Mouse (Mus musculus): ENCODE measurements around the gene Axin2. TPM values are rescaled to one million over a fixed set of nuclear protein-coding genes. Genes with fewer than 3 reads are reported as not detected.
A peak's percentile ranks its signal among the peaks of the same experiment; 100 is the strongest.

The Axin2 gene
- total and polyA plus RNA-seq, 3 experiments = 14.2 to 29.9 (median 16.6) TPM

GRCm38 (mm10) chr11:108925202-108925601 is 5.1 kb downstream of the Axin2 start (continued):
- TF ChIP-seq IRF4 (IDR thresholded peaks at IDR 0.05; ENCODE audit: low read depth, low read length) (peak; percentile 74; the same call in 1 of the 2 replicates), RCOR1 (conservative IDR thresholded peaks at IDR 0.05; ENCODE audit: low read depth, low read length) (no peak), RAD21 (IDR thresholded peaks at IDR 0.05; ENCODE audit: low read depth, low read length) (peak; percentile 92), POLR2A (IDR thresholded peaks at IDR 0.05; ENCODE audit: low read depth, low read length) (no peak), HCFC1 (IDR thresholded peaks at IDR 0.05; ENCODE audit: low read depth, low read length) (peak; percentile 35; the same call in 1 of the 2 replicates), GABPA (IDR thresholded peaks at IDR 0.05; ENCODE audit: insufficient replicate concordance, low read depth, low read length) (no peak)

GRCm38 (mm10) chr11:108925826-108926225 is 5.7 kb downstream of the Axin2 start:
- H3K9ac ChIP-seq (ENCODE audit: insufficient read depth, low read depth) = no peak overlapping the region

GRCm38 (mm10) chr11:108926345-108927092 is 6.4 kb downstream of the Axin2 start:
- Histone ChIP-seq H3K36me3 (replicated peaks in 1 of 2; ENCODE audit: control insufficient read depth in 1 of 2, insufficient read depth in 1 of 2, low read length in 1 of 2) (peaks cover 4 to 71% of the 10 kb centered on the region in 2 experiments), H3K4me3 (replicated peaks in 1 of 3; ENCODE audit: low read depth in 2 of 3, low read length in 2 of 3, poor library complexity in 1 of 3) (no peak overlapping the region), H3K79me2 (replicated peaks; ENCODE audit: control insufficient read depth, extremely low read depth, insufficient read depth, poor library complexity, severe bottlenecking) (peaks cover 21% of the 10 kb centered on the region), H3K4me2 (ENCODE audit: insufficient read depth, low read depth, poor library complexity, severe bottlenecking) (no peak overlapping the region), H3K9ac (ENCODE audit: insufficient read depth, low read depth) (no peak overlapping the region), H3K27ac (ENCODE audit: insufficient read depth, low read depth) (no peak overlapping the region), H3K27me3 (replicated peaks) (no peaks in the 10 kb centered on the region), H3K9me3 (replicated peaks; ENCODE audit: low read length) (no peaks in the 10 kb centered on the region), H3K4me1 (ENCODE audit: control insufficient read depth in 1 of 2, insufficient read depth in 2 of 2) (peaks cover 33 to 80% of the 10 kb centered on the region in 2 experiments)
- dilution Hi-C loops (cut with MboI; ENCODE audit: extremely low pct_ligation_motif_present, extremely low pct_unique_long_range_greater_than_20kb, low sequenced_read_pairs) = no loop called here
- TF ChIP-seq NRF1 (IDR thresholded peaks at IDR 0.05; ENCODE audit: low read depth, low read length) (no peak), BHLHE40 (IDR thresholded peaks at IDR 0.05; ENCODE audit: low read depth, low read length) (no peak), CHD2 (IDR thresholded peaks at IDR 0.05; ENCODE audit: low read length) (no peak), TCF12 (IDR thresholded peaks at IDR 0.05; ENCODE audit: low read depth, low read length) (no peak), ZKSCAN1 (IDR thresholded peaks at IDR 0.05; ENCODE audit: borderline replicate concordance, low read depth, low read length) (no peak), POLR2A (IDR thresholded peaks at IDR 0.05; ENCODE audit: low read depth, low read length) (no peak), GABPA (IDR thresholded peaks at IDR 0.05; ENCODE audit: insufficient replicate concordance, low read depth, low read length) (no peak), JUN (IDR thresholded peaks at IDR 0.05; ENCODE audit: insufficient read depth, low read depth, low read length) (no peak), MAFK (IDR thresholded peaks at IDR 0.05; ENCODE audit: insufficient replicate concordance, low read length) (no peak), MEF2A (IDR thresholded peaks at IDR 0.05; ENCODE audit: borderline replicate concordance, low read depth, low read length) (no peak), POLR2AphosphoS2 (IDR thresholded peaks at IDR 0.05; ENCODE audit: low read depth, low read length) (no peak)
- no peak for DNase-seq (ENCODE audit: extremely low read depth)
- in situ Hi-C loops (cut with MboI; ENCODE audit: low pct_ligation_motif_present, low pct_unique_long_range_greater_than_20kb, low sequenced_read_pairs) = loop anchor here (10.0 kb wide), 1 partner anchor 472 kb away; no protein-coding TSS in a partner anchor

More at GRCm38 (mm10) chr11:108925826-108926225, 5.7 kb downstream of the Axin2 start:
- no peak for DNase-seq (ENCODE audit: extremely low read depth)
- Histone ChIP-seq H3K9me3 (replicated peaks; ENCODE audit: low read length) (no peaks in the 10 kb centered on the region), H3K4me3 (replicated peaks in 1 of 3; ENCODE audit: low read depth in 2 of 3, low read length in 2 of 3, poor library complexity in 1 of 3) (peak overlapping the region in 1 of 3 experiments; percentile 28), H3K79me2 (replicated peaks; ENCODE audit: control insufficient read depth, extremely low read depth, insufficient read depth, poor library complexity, severe bottlenecking) (peaks cover 22% of the 10 kb centered on the region), H3K4me1 (ENCODE audit: control insufficient read depth in 1 of 2, insufficient read depth in 2 of 2) (peaks cover 33 to 73% of the 10 kb centered on the region in 2 experiments), H3K36me3 (replicated peaks in 1 of 2; ENCODE audit: control insufficient read depth in 1 of 2, insufficient read depth in 1 of 2, low read length in 1 of 2) (peaks cover 0 to 64% of the 10 kb centered on the region in 2 experiments), H3K27me3 (replicated peaks) (no peaks in the 10 kb centered on the region), H3K4me2 (ENCODE audit: insufficient read depth, low read depth, poor library complexity, severe bottlenecking) (no peak overlapping the region), H3K27ac (ENCODE audit: insufficient read depth, low read depth) (no peak overlapping the region)
- dilution Hi-C loops (cut with MboI; ENCODE audit: extremely low pct_ligation_motif_present, extremely low pct_unique_long_range_greater_than_20kb, low sequenced_read_pairs) (no loop called here), in situ Hi-C loops (cut with MboI; ENCODE audit: low pct_ligation_motif_present, low pct_unique_long_range_greater_than_20kb, low sequenced_read_pairs) (loop anchor here (10.0 kb wide), 1 partner anchor 471 kb away; no protein-coding TSS in a partner anchor)
- TF ChIP-seq MAX (IDR thresholded peaks at IDR 0.05; ENCODE audit: low read length) (no peak), TBP (conservative IDR thresholded peaks at IDR 0.05; ENCODE audit: low read depth, low read length) (no peak), CHD2 (IDR thresholded peaks at IDR 0.05; ENCODE audit: low read length) (no peak), MAFK (IDR thresholded peaks at IDR 0.05; ENCODE audit: insufficient replicate concordance, low read length) (no peak), MEF2A (IDR thresholded peaks at IDR 0.05; ENCODE audit: borderline replicate concordance, low read depth, low read length) (no peak), CHD1 (IDR thresholded peaks at IDR 0.05; ENCODE audit: low read depth, low read length) (no peak), RAD21 (IDR thresholded peaks at IDR 0.05; ENCODE audit: low read depth, low read length) (no peak), MXI1 (IDR thresholded peaks at IDR 0.05; ENCODE audit: low read depth, low read length) (no peak), IRF4 (IDR thresholded peaks at IDR 0.05; ENCODE audit: low read depth, low read length) (no peak), UBTF (IDR thresholded peaks at IDR 0.05; ENCODE audit: low read depth, low read length) (no peak), GABPA (IDR thresholded peaks at IDR 0.05; ENCODE audit: insufficient replicate concordance, low read depth, low read length) (no peak), RCOR1 (conservative IDR thresholded peaks at IDR 0.05; ENCODE audit: low read depth, low read length) (no peak), NELFE (IDR thresholded peaks at IDR 0.05; ENCODE audit: low read depth, low read length) (no peak), USF1 (IDR thresholded peaks at IDR 0.05; ENCODE audit: low read depth, low read length) (no peak), ETS1 (conservative IDR thresholded peaks at IDR 0.05; ENCODE audit: low read depth, low read length) (no peak), HCFC1 (IDR thresholded peaks at IDR 0.05; ENCODE audit: low read depth, low read length) (no peak), ZMIZ1 (IDR thresholded peaks at IDR 0.05; ENCODE audit: low read depth, low read length) (no peak), KAT2A (IDR thresholded peaks at IDR 0.05; ENCODE audit: insufficient replicate concordance, low read length) (no peak), MAZ (IDR thresholded peaks at IDR 0.05; ENCODE audit: low read depth, low read length) (no peak), CTCF (conservative IDR thresholded peaks at IDR 0.05 in 1 of 2, IDR thresholded peaks at IDR 0.05 in 1 of 2; ENCODE audit: low read depth in 2 of 2, low read length in 2 of 2) (no peak)
